Mouse (Mus musculus) G1E (cell line): ENCODE data around the gene Zbtb25.

Source experiments
- CTCF ChIP-seq: IDR thresholded peaks from 2 replicates; pipeline ENCODE4 v1.5.1; 2012; ENCODE audit warnings: low read depth, low read length, inconsistent platforms, mixed read lengths
- GATA1 ChIP-seq: IDR thresholded peaks from 2 replicates; pipeline ENCODE4 v1.6.1; 2012; ENCODE audit warnings: borderline replicate concordance, low read length, inconsistent platforms, mixed read lengths
- GATA2 ChIP-seq: IDR thresholded peaks from 2 replicates; pipeline ENCODE4 v1.6.1; 2012; ENCODE audit warnings: low read depth, low read length, inconsistent platforms, borderline replicate concordance
- POLR2AphosphoS5 ChIP-seq: IDR thresholded peaks from 2 replicates; pipeline ENCODE4 v1.6.1; 2012; ENCODE audit warnings: low read depth, low read length, inconsistent platforms; ENCODE audit not compliant: insufficient replicate concordance

DNA sequence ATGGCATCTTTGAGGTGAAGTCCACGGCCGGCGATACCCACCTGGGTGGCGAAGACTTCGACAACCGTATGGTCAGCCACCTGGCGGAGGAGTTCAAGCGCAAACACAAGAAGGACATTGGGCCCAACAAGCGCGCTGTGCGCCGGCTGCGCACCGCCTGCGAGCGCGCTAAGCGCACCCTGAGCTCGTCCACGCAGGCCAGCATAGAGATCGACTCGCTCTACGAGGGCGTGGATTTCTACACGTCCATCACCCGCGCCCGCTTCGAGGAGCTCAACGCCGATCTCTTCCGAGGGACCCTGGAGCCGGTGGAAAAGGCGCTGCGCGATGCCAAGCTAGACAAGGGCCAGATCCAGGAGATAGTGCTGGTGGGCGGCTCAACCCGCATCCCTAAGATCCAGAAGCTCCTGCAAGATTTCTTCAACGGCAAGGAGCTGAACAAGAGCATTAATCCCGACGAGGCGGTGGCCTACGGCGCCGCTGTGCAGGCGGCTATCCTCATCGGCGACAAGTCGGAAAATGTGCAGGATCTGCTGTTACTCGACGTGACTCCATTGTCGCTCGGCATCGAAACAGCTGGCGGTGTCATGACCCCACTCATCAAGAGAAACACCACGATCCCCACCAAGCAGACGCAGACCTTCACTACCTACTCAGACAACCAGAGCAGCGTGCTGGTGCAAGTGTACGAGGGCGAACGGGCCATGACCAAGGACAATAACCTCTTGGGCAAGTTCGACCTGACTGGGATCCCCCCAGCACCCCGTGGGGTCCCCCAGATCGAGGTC, 36.0 kb upstream of the Zbtb25 start:
- TF ChIP-seq GATA2 (no peak), CTCF (no peak), POLR2AphosphoS5 (no peak), GATA1 (no peak)
